10 mouse cellular contexts compared by ENCODE assay signal in the genomic region with DNA sequence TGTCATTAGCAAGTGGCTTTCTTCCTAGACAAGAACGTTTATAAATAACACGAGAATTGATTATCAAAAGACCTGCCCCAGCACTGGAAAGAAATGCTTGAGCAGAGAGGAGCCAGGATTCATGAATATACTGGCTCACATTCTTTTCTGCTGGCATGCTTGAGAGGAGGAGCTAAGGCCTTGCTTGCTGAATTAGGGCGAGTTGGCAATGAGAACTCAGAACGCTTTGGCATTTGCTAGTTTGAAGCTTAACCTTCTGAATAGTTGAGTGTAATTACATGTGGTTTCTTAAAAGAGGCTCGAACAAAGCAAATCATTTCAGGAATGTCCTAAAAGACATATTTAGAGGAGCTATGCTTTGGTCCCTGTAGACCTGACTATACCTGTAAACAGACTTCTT.
DNase-seq lines count a peak whose midpoint lies in the region; ATAC-seq and TF ChIP-seq lines count a peak whose summit lies in the region.
"Had no signal": no experiment of that assay in that cellular context is flagged by ENCODE, and none has a peak within 500 bp of the region (broad histone marks: within the 10 kb centered on the region; RNA-seq: fewer than 3 reads in every experiment).

No protein-coding gene starts in this region.

- no peak for TF ChIP-seq POLR2A in lung, adult 2 months (IDR thresholded peaks at IDR 0.05; ENCODE audit: borderline replicate concordance, extremely low read depth, low read depth, low read length)

- TF ChIP-seq CTCF in lung, embryonic 14.5 days (IDR thresholded peaks at IDR 0.05; ENCODE audit: low read depth), result no peak
- no peak for TF ChIP-seq CTCF in lung, adult 2 months (IDR thresholded peaks at IDR 0.05; ENCODE audit: insufficient read depth, low read length)

- H3K27me3 ChIP-seq in lung, embryonic 14.5 days (ENCODE audit: insufficient read depth, low read length), result no peaks in the 10 kb centered on the region
- H3K27me3 ChIP-seq in limb, embryonic 15.5 days, result no peaks in the 10 kb centered on the region

- H3K4me1 ChIP-seq in lung, embryonic 14.5 days (ENCODE audit: insufficient read depth), result no peaks in the 10 kb centered on the region
- H3K4me1 ChIP-seq in lung, adult 2 months (ENCODE audit: control insufficient read depth, insufficient read depth, low read length), result peaks cover 2% of the 10 kb centered on the region; the same call in 1 of the 2 replicates
- H3K4me1 ChIP-seq in limb, embryonic 15.5 days, result peaks cover 11% of the 10 kb centered on the region

- 0 out of 2 replicates have a peak overlapping the region, but pooled peaks have one; percentile 26 for H3K27ac ChIP-seq in lung, embryonic 14.5 days (ENCODE audit: low read depth)
- peak overlapping the region; percentile 59; the same call in 1 of the 2 replicates for H3K27ac ChIP-seq in limb, embryonic 15.5 days
- H3K27ac ChIP-seq: heart, adult 2 months had no signal

- H3K4me2 ChIP-seq in lung, embryonic 14.5 days, result no peak overlapping the region
- no peak overlapping the region for H3K4me2 ChIP-seq in limb, embryonic 15.5 days

- no peak overlapping the region for H3K9ac ChIP-seq in lung, embryonic 14.5 days
- H3K9ac ChIP-seq in limb, embryonic 15.5 days, result no peak overlapping the region

- WGBS in lung, embryonic 14.5 days, result 26% methylated on average over 5 of the region's 5 CpGs
- WGBS in lung, adult 2 months, result 41% methylated on average over 5 of the region's 5 CpGs
- WGBS in limb, embryonic 15.5 days, result 34% methylated on average over 5 of the region's 5 CpGs

- no peaks in the 10 kb centered on the region for H3K9me3 ChIP-seq in lung, embryonic 14.5 days (ENCODE audit: low read depth, low read length)
- no peaks in the 10 kb centered on the region for H3K9me3 ChIP-seq in limb, embryonic 15.5 days

- ATAC-seq in frontal cortex, adult (ENCODE audit: low TSS enrichment), result peak; percentile 47; the same call in 1 of the 2 replicates
- ATAC-seq in lung, embryonic 14.5 days (ENCODE audit: insufficient read depth), result no peak
- no peak for ATAC-seq in limb, embryonic 15.5 days (ENCODE audit: insufficient number of reproducible peaks, low FRiP score, low TSS enrichment, low read depth)

- H3K36me3 ChIP-seq in lung, embryonic 14.5 days (ENCODE audit: insufficient read depth), result no peaks in the 10 kb centered on the region
- no peaks in the 10 kb centered on the region for H3K36me3 ChIP-seq in limb, embryonic 15.5 days

- no peak overlapping the region for H3K4me3 ChIP-seq in lung, embryonic 14.5 days (ENCODE audit: low read depth, low read length)
- no peak overlapping the region for H3K4me3 ChIP-seq in lung, adult 2 months (replicated peaks; ENCODE audit: extremely low read depth, low read depth, low read length)
- no peak overlapping the region for H3K4me3 ChIP-seq in limb, embryonic 15.5 days
- H3K4me3 ChIP-seq: heart, adult 2 months had no signal

- no peak for DNase-seq in frontal cortex, postnatal 25 days (ENCODE audit: low spot score in 2 of 2)
- DNase-seq in lung, embryonic 14.5 days, result peak; percentile 43
- no peak for DNase-seq in lung, adult 2 months
- DNase-seq in brain, embryonic 18.5 days (ENCODE audit: low read depth, low spot score), result peak; percentile 37
- no peak for DNase-seq in cerebellum, postnatal 25 days
- no peak for DNase-seq in gastrocnemius, adult 18-20 months (ENCODE audit: low spot score)
- DNase-seq: heart, adult 2 months; heart, postnatal 4 days had no signal

Comparison
In these comparisons a context has a peak if more than half of its experiments do, and no peak if none do; other contexts are left out.
1. DNase-seq: peak in lung, embryonic 14.5 days (single experiment) and brain, embryonic 18.5 days (single experiment); none in frontal cortex, postnatal 25 days (0 of 2), lung, adult 2 months (single experiment), cerebellum, postnatal 25 days (0 of 2) and gastrocnemius, adult 18-20 months (single experiment).